ENCODE assay signal across 16 mouse cellular contexts in the genomic region with DNA sequence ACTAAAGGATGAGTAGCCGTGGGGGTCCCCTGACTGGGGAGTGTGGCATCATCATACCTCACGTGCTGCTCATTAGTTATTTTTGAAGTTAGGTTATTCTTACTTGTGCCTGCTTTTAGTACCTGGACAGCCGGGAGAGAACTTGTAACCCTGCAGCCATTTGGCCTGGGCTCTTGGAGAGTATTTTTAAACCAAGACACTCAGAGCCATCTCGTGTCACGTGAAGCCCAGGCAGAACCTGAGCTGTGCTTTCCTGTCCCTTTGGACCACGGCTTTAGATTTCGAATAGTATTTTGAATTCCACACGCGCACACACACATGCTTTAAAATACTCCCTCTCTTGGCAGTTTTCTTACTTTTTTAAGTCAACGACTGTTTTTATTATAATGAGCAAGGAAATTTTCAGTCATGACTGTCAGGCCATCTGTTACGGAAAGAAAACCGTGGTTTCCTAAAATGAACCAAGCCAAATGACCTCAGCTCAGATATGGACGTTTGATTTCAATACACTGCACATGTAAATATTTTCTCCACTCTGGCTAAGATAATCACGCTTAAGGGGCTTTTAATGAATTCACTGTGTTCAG.
DNase-seq lines count a peak whose midpoint lies in the region; TF ChIP-seq lines count a peak whose summit lies in the region.
"Had no signal": no experiment of that assay in that cellular context is flagged by ENCODE, and none has a peak within 500 bp of the region (broad histone marks: within the 10 kb centered on the region; RNA-seq: fewer than 3 reads in every experiment).

No protein-coding gene starts in this region.

- peak; percentile 11 for DNase-seq in cerebellum, adult 8-10 months
- no peak for DNase-seq in cerebellum, postnatal 4 days (ENCODE audit: low spot score in 2 of 2)
- DNase-seq in heart, adult 8-10 months (ENCODE audit: low spot score): peak; percentile 44
- DNase-seq in heart, postnatal 25 days (ENCODE audit: low spot score): no peak
- no peak for DNase-seq in kidney, adult 9 months
- no peak for DNase-seq in right cerebral cortex, postnatal 10 days (ENCODE audit: low spot score in 2 of 2)
- DNase-seq: B cell, adult 2 months; gastrocnemius, postnatal 10 days; layer of hippocampus, adult 9-11 months; lung, postnatal 4 days; right cerebral cortex, adult 18-20 months had no signal

- no peak for TF ChIP-seq CTCF in bone marrow, adult 2 months (IDR thresholded peaks at IDR 0.05; ENCODE audit: control insufficient read depth, insufficient read depth, low read length)

- H3K4me3 ChIP-seq in bone marrow, adult 2 months (replicated peaks; ENCODE audit: control insufficient read depth, low read depth, low read length): no peak overlapping the region
- no peak overlapping the region for H3K4me3 ChIP-seq in macrophage (ENCODE audit: inconsistent target)
- H3K4me3 ChIP-seq: neural tube, embryonic 15.5 days had no signal

- intact Hi-C loops in heart, postnatal 25 days (cut with DNase I): loop anchor here (5.0 kb wide), 2 partner anchors 38 to 97 kb away; no protein-coding TSS in a partner anchor

- TF ChIP-seq POLR2A in bone marrow, adult 2 months (IDR thresholded peaks at IDR 0.05; ENCODE audit: borderline replicate concordance, control insufficient read depth, low read depth, low read length): no peak

- peaks cover 3% of the 10 kb centered on the region; the same call in 1 of the 2 replicates for H3K4me1 ChIP-seq in bone marrow, adult 2 months (ENCODE audit: control insufficient read depth, insufficient read depth, low read length)
- H3K4me1 ChIP-seq: neural tube, embryonic 15.5 days had no signal

- WGBS in bone marrow, adult 2 months: 7% methylated on average over 14 of the region's 14 CpGs
- WGBS in macrophage (ENCODE audit: missing documents): 25% methylated on average over 14 of the region's 14 CpGs

- H3K27ac ChIP-seq in bone marrow, adult 2 months (ENCODE audit: control insufficient read depth, insufficient read depth, low read depth, low read length, poor library complexity): peak overlapping the region; percentile 79
- H3K27ac ChIP-seq in macrophage: peak overlapping the region; percentile 35
- H3K27ac ChIP-seq: kidney, postnatal 0 days; liver, embryonic 14.5 days; neural tube, embryonic 15.5 days had no signal

- no peaks in the 10 kb centered on the region for H3K36me3 ChIP-seq in macrophage (ENCODE audit: inconsistent target)
- H3K36me3 ChIP-seq: neural tube, embryonic 15.5 days had no signal

- peaks cover 83% of the 10 kb centered on the region for H3K79me2 ChIP-seq in macrophage (ENCODE audit: inconsistent target)

Comparison
In these comparisons a context has a peak if more than half of its experiments do, and no peak if none do; other contexts are left out.
1. DNase-seq: peak in cerebellum, adult 8-10 months (single experiment) and heart, adult 8-10 months (single experiment); none in cerebellum, postnatal 4 days (0 of 2), heart, postnatal 25 days (single experiment), kidney, adult 9 months (single experiment) and right cerebral cortex, postnatal 10 days (0 of 2).